Comparison of ENCODE assay signal across 7 mouse cellular contexts in the genomic region with DNA sequence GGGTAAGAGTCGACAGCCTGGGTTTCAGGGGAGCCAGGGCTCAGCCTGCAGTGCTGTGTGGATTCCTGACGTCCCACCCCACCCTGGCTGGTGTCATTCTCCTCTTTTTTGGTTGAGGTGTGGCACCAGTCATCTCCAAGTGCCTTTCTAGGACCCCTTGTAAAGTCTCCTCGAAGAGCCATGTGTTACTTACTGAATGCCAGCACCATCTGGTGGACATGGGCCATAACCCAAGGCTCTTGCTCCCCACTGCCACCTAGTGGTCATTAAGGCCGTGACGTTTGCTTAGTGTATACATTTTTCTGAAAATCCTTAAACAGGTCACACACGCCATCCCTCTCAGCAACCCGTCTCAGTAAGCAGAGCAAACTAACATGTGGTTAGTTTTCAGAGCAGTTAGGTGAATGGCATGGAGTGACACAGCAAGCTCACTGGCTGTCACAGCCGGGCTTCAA. TPM values are rescaled to one million over a fixed set of nuclear protein-coding genes. Genes with fewer than 3 reads are reported as not detected.
DNase-seq lines count a peak whose midpoint lies in the region; ATAC-seq lines count a peak whose summit lies in the region.

No protein-coding gene starts in this region.

- peak; percentile 94 for ATAC-seq in inflammation-experienced regulatory T-cells, adult 6 months
- peak; percentile 98 for ATAC-seq in megakaryocyte progenitor cell, adult 5-6 weeks (replicated peaks; ENCODE audit: poor library complexity)

- DNase-seq in ZHBTc4 (ENCODE audit: low read depth, low spot score), result peak; percentile 92
- peak; percentile 89 to 93 for DNase-seq in cerebellum, postnatal 10 days
- DNase-seq in frontal cortex, postnatal 36 days (ENCODE audit: low spot score in 2 of 2), result peak; percentile 57 to 86
- DNase-seq in left cerebral cortex, adult 8-10 months (ENCODE audit: low spot score in 2 of 2), result peak; percentile 50 to 53
- DNase-seq in right cerebral cortex, postnatal 36 days (ENCODE audit: low spot score in 2 of 2), result peak; percentile 57 to 61

RNA-seq across cellular contexts. Expression of a gene that starts 10.3 kb away (rescaled TPM):
- 10 to 100 TPM in 2 of 3 experiments, 1 to 10 TPM in 1; 9.4 to 15.8 (median 12.9) TPM for polyA plus RNA-seq in inflammation-experienced regulatory T-cells, adult 6 months (2017; shearing (Covaris generic))
- total RNA-seq in left cerebral cortex, adult 8-10 months (2022), result 10 to 100 TPM; 47.3 to 77.1 (median 56.2) TPM
- 16.8 and 33.0 TPM in 2 replicates for total RNA-seq in megakaryocyte progenitor cell, adult 5-6 weeks (2015)
- total RNA-seq in megakaryocyte progenitor cell, adult 5-6 weeks (2017), result 26.9 and 27.4 TPM in 2 replicates

Comparison
In these comparisons a context has a peak if more than half of its experiments do, and no peak if none do; other contexts are left out.
1. Peak in every context shown above with its lines: DNase-seq and ATAC-seq.